Mouse (Mus musculus) layer of hippocampus, postnatal 36 days (tissue): ENCODE results near the gene Mcm3. TPM values are rescaled to one million over a fixed set of nuclear protein-coding genes. Genes with fewer than 3 reads are reported as not detected.

ENCODE experiments used
- DNase-seq, 2 experiments: peaks; one replicate each; pipeline ENCODE4 v3.0.0; 2022
- total RNA-seq, 2 experiments: library from RNA; stranded (reverse); gene quantifications; 2 replicates each; pipeline ENCODE4 v1.2.3; 2021

Mcm3 gene
- 1 to 10 TPM; 4.4 TPM for total RNA-seq

- DNase-seq = peak; percentile 82 to 83
These were observed at the start of gene Mcm3 for GRCm38 (mm10) chr1:20819771-20820605. Mcm3 (minus strand) TSS chr1:20820312.

GRCm38 (mm10) chr1:20868036-20868435, 47.9 kb upstream of the Mcm3 start:
- DNase-seq = no peak

- DNase-seq = no peak
These were observed 47.3 kb upstream of the Mcm3 start for GRCm38 (mm10) chr1:20867241-20867902.

- DNase-seq = no peak
These were observed 43.5 kb upstream of the Mcm3 start for GRCm38 (mm10) chr1:20863452-20864172.

- DNase-seq = no peak
These were observed 41.8 kb upstream of the Mcm3 start for GRCm38 (mm10) chr1:20861865-20862264.

GRCm38 (mm10) chr1:20860775-20861174, 40.7 kb upstream of the Mcm3 start:
- no peak for DNase-seq

- no peak for DNase-seq
These were observed 37.1 kb upstream of the Mcm3 start for GRCm38 (mm10) chr1:20856924-20857902.

- peak; percentile 29 to 36 for DNase-seq
These were observed 19.8 kb upstream of the Mcm3 start for GRCm38 (mm10) chr1:20839911-20840310.

- DNase-seq = no peak
These were observed 16.5 kb upstream of the Mcm3 start for GRCm38 (mm10) chr1:20836551-20837125.

GRCm38 (mm10) chr1:20833141-20833511, 13.0 kb upstream of the Mcm3 start:
- no peak for DNase-seq

- no peak for DNase-seq
These were observed 12.5 kb upstream of the Mcm3 start for GRCm38 (mm10) chr1:20832473-20833140.

- no peak for DNase-seq
These were observed 10.4 kb upstream of the Mcm3 start for GRCm38 (mm10) chr1:20830546-20830945.

- no peak for DNase-seq
These were observed 7.9 kb upstream of the Mcm3 start for GRCm38 (mm10) chr1:20828061-20828460.

- no peak for DNase-seq
These were observed 4.9 kb upstream of the Mcm3 start for GRCm38 (mm10) chr1:20825036-20825435.

- DNase-seq = no peak
These were observed 3.8 kb upstream of the Mcm3 start for GRCm38 (mm10) chr1:20823906-20824305.

- DNase-seq = no peak
These were observed 3.4 kb upstream of the Mcm3 start for GRCm38 (mm10) chr1:20823471-20823870.

GRCm38 (mm10) chr1:20820959-20821358, 847 bp upstream of the Mcm3 start:
- DNase-seq = no peak

- DNase-seq = no peak
These were observed 2.5 kb downstream of the Mcm3 start for GRCm38 (mm10) chr1:20817596-20817995.

GRCm38 (mm10) chr1:20817172-20817571, 2.9 kb downstream of the Mcm3 start:
- DNase-seq = no peak

- DNase-seq = no peak
These were observed 5.6 kb downstream of the Mcm3 start for GRCm38 (mm10) chr1:20814521-20814920.

GRCm38 (mm10) chr1:20804526-20804925, 15.6 kb downstream of the Mcm3 start:
- no peak for DNase-seq
